Mouse (Mus musculus) ES-Bruce4 (cell line): ENCODE measurements around the gene Triap1.

Experiments used
- CTCF ChIP-seq: IDR thresholded peaks from one replicate; pipeline ENCODE4 v1.8.1; 2011; ENCODE audit warnings: low read depth, low read length
- POLR2A ChIP-seq: IDR thresholded peaks from one replicate; pipeline ENCODE4 v1.8.1; 2011; ENCODE audit warnings: low read length; ENCODE audit not compliant: insufficient read depth

DNA sequence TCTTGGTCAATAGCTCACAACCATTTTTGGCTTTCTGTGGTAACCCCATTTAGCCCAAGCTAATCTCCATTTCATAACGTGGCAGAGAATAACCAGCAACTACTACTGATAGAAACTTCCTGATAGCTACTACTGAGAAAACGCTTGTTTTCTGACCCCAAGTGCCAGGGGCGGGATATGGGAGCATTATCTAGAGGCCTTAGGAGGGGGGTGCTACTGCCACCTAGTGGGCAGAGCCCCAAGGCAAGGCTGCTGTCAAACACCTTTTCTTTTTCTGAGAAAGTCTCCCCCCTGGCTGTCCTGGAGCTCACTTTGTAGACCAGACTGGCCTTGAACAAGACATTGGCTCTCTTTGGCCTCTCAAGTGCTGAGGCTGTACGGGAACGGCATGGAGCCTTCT is 6.5 kb downstream of the Triap1 start:
- TF ChIP-seq CTCF (peak; percentile 86), POLR2A (no peak)
